Mouse (Mus musculus) C2C12 (cell line): ENCODE measurements around the gene Phlda3. TPM values are rescaled to one million over a fixed set of nuclear protein-coding genes. Genes with fewer than 3 reads are reported as not detected.

Experiments
- H3K27me3 ChIP-seq: one replicate; pipeline ENCODE4 v1.6.1; 2011; ENCODE audit not compliant: control insufficient read depth, insufficient read depth, insufficient read length
- H3K36me3 ChIP-seq: one replicate; pipeline ENCODE4 v1.6.1; 2011; ENCODE audit not compliant: control insufficient read depth, insufficient read depth
- H3K4me3 ChIP-seq: one replicate; pipeline ENCODE4 v1.5.1; 2011; ENCODE audit warnings: mild to moderate bottlenecking, control low read depth; ENCODE audit not compliant: poor library complexity, insufficient read depth, severe bottlenecking
- H3K79me2 ChIP-seq: one replicate; pipeline ENCODE4 v1.6.1; 2011; ENCODE audit not compliant: control insufficient read depth, insufficient read depth
- H3K79me3 ChIP-seq: one replicate; pipeline ENCODE4 v1.6.1; 2011; ENCODE audit warnings: low read depth, control low read depth
- H3ac ChIP-seq: one replicate; pipeline ENCODE3; 2011; ENCODE audit warnings: low read depth; ENCODE audit not compliant: control insufficient read depth, insufficient read length
- CEBPB ChIP-seq: IDR thresholded peaks from one replicate; pipeline ENCODE4 v1.6.1; 2011; ENCODE audit warnings: low read depth, mild to moderate bottlenecking, control low read depth, moderate library complexity
- CTCF ChIP-seq: IDR thresholded peaks from one replicate; pipeline ENCODE4 v1.5.1; 2011; ENCODE audit not compliant: control insufficient read depth, insufficient read depth, insufficient read length
- FOSL1 ChIP-seq: IDR thresholded peaks from one replicate; pipeline ENCODE4 v1.8.0; 2011; ENCODE audit warnings: mild to moderate bottlenecking, low read length; ENCODE audit not compliant: poor library complexity, insufficient read depth, severe bottlenecking
- MAX ChIP-seq: IDR thresholded peaks from one replicate; pipeline ENCODE4 v1.6.1; 2011; ENCODE audit warnings: mild to moderate bottlenecking, control low read depth
- MYOD1 ChIP-seq: IDR thresholded peaks from one replicate; pipeline ENCODE4 v1.6.1; 2011; ENCODE audit warnings: low read depth; ENCODE audit not compliant: control insufficient read depth, insufficient read length
- MYOG ChIP-seq: IDR thresholded peaks from one replicate; pipeline ENCODE4 v1.6.1; 2011; ENCODE audit not compliant: control insufficient read depth, insufficient read length; ENCODE audit errors: extremely low read depth
- USF1 ChIP-seq: IDR thresholded peaks from one replicate; pipeline ENCODE4 v1.6.1; 2011; ENCODE audit warnings: low read depth, mild to moderate bottlenecking, control low read depth, moderate library complexity
- long read RNA-seq, 2 experiments: library from polyadenylated mRNA; unstranded; transcript quantifications; one replicate each; pipeline ENCODE4 v2.0.0; 2019 to 2020
- polyA plus RNA-seq: library from polyadenylated mRNA; unstranded; fragments of >200 nt; fragmentation: generic; extraction: Trizol; gene quantifications from one replicate; pipeline ENCODE4 v1.2.1, GENCODE M21; 2012; ENCODE audit warnings: missing spikeins

Gene Phlda3
- 318 TPM for polyA plus RNA-seq
- long read RNA-seq, experiment 1, transcript Phlda3-201 (2 exons, 1,435 nt): major isoform, 286 of 312 reads
- long read RNA-seq, experiment 1, partial matches to known transcripts: 25 of 312 reads
- long read RNA-seq, experiment 1, other reads (novel, unspliced or antisense): 1 of 312 reads
- long read RNA-seq, experiment 2, transcript Phlda3-201 (2 exons, 1,435 nt): major isoform, 580 of 583 reads
- long read RNA-seq, experiment 2, partial matches to known transcripts: 0 of 583 reads
- long read RNA-seq, experiment 2, other reads (novel, unspliced or antisense): 3 of 583 reads

GRCm38 (mm10) chr1:135765645-135766591 is at the start of gene Phlda3:
Gene Phlda3 (plus strand): TSS chr1:135766119.
- peak within 1 kb of the TSS; percentile 97 for H3ac ChIP-seq
- peak; percentile 2 for TF ChIP-seq CTCF
- no peak for TF ChIP-seq MYOG
- peaks cover 55% of the 10 kb centered on the region for H3K79me2 ChIP-seq
- peak within 1 kb of the TSS; percentile 95 for H3K4me3 ChIP-seq
- peaks cover 44% of the 10 kb centered on the region for H3K79me3 ChIP-seq
- peaks cover 37% of the 10 kb centered on the region for H3K36me3 ChIP-seq
- no peaks in the 10 kb centered on the region for H3K27me3 ChIP-seq

DNA sequence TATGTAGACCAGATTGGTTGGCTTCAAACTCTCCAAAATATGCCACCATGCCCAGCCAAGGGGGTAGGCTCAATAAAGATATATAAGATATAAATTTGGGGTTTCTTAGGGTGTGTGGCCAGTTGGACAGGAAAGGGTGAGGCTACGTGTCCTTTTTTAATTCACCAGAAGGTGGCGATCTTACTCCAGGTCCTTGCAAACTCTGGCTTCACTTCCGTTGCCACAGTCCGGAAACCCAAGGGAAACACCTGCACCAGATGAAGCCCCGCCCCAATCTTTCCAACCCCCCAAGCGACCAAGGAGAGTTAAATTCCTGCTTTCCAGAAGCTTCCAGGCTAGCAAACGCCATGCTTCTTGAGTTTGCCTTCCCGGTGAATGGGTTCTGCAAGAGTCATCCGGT is 46.4 kb upstream of the Phlda3 start:
- TF ChIP-seq CTCF: peak; percentile 44
- TF ChIP-seq MYOD1: no peak
- TF ChIP-seq USF1: no peak
- no peak for TF ChIP-seq CEBPB
- TF ChIP-seq FOSL1: no peak
- TF ChIP-seq MAX: no peak
- TF ChIP-seq MYOG: no peak
- Histone ChIP-seq H3K79me3 (no peaks in the 10 kb centered on the region), H3K4me3 (no peak overlapping the region), H3K36me3 (no peaks in the 10 kb centered on the region), H3K79me2 (no peaks in the 10 kb centered on the region), H3ac (no peak overlapping the region), H3K27me3 (no peaks in the 10 kb centered on the region)

DNA sequence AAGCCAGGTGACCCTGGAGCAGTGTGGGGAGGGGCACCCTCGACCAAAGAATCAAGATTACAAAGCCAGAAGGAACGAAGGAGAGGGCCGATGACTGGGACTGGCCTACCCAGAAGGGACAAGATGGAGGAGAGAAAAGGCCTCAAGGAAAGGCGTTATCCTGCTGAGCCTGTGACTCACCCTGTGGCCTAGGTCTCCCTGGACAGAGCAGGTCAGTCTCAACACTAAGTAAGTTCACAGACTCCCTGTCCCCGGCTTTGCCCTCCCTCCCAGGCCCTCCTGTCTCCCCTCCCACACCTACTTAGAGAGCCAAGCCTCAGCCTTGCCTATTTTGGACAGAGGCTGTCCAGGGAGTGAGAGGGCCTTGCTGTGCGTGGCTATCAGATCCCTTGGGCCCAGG is 45.9 kb upstream of the Phlda3 start, which contains the start of gene Csrp1:
TSS of gene Csrp1 (plus strand) at position 79 of the 400 bp plus-strand sequence.
- TF ChIP-seq FOSL1: no peak
- TF ChIP-seq MAX: no peak
- TF ChIP-seq USF1: no peak
- no peak for TF ChIP-seq MYOD1
- no peak for TF ChIP-seq CTCF
- no peaks in the 10 kb centered on the region for H3K79me3 ChIP-seq
- H3K27me3 ChIP-seq: no peaks in the 10 kb centered on the region
- H3ac ChIP-seq: no peak within 1 kb of the TSS
- no peak within 1 kb of the TSS for H3K4me3 ChIP-seq
- no peaks in the 10 kb centered on the region for H3K36me3 ChIP-seq
- H3K79me2 ChIP-seq: no peaks in the 10 kb centered on the region

DNA sequence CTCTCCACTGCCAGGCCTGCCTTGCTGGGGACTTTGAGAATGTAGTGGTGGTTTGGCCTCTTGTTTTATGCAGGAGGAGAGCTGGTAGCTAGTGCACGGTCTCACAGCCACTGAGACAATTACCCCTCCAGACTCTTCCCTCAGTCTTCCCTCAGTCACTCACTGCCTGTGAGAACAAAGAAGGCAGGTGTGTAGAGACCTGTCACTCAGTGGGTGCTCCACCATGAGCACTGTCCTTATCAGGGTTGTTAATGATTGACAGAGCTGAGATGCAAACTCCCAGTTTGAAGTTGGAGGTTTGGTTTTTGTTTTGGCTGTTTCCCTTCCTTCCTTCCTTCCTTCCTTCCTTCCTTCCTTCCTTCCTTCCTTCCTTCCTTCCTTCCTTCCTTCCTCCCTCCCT is 42.9 kb upstream of the Phlda3 start:
- Histone ChIP-seq H3ac (no peak overlapping the region), H3K27me3 (no peaks in the 10 kb centered on the region), H3K79me3 (no peaks in the 10 kb centered on the region), H3K4me3 (no peak overlapping the region), H3K79me2 (no peaks in the 10 kb centered on the region), H3K36me3 (no peaks in the 10 kb centered on the region)
- no peak for TF ChIP-seq MYOG
- no peak for TF ChIP-seq MYOD1
- TF ChIP-seq MAX: no peak
- no peak for TF ChIP-seq FOSL1
- TF ChIP-seq CEBPB: no peak
- TF ChIP-seq CTCF: no peak
- no peak for TF ChIP-seq USF1

GRCm38 (mm10) chr1:135724134-135724533 is 41.8 kb upstream of the Phlda3 start:
- Histone ChIP-seq H3K79me3 (no peaks in the 10 kb centered on the region), H3K4me3 (no peak overlapping the region), H3K36me3 (no peaks in the 10 kb centered on the region), H3ac (no peak overlapping the region), H3K27me3 (no peaks in the 10 kb centered on the region), H3K79me2 (peaks cover under 1% of the 10 kb centered on the region)
- TF ChIP-seq MYOG (no peak), CEBPB (no peak), CTCF (no peak), USF1 (no peak), FOSL1 (no peak), MAX (no peak), MYOD1 (no peak)
